In genomic region chr4:73789534-73789933, GRCm38 (mm10) we compare ENCODE assay signal across 18 mouse cellular contexts. TPM values are rescaled to one million over a fixed set of nuclear protein-coding genes. Genes with fewer than 3 reads are reported as not detected.
DNase-seq lines count a peak whose midpoint lies in the region; ATAC-seq and TF ChIP-seq lines count a peak whose summit lies in the region.
"Had no signal": no experiment of that assay in that cellular context is flagged by ENCODE, and none has a peak within 500 bp of the region (broad histone marks: within the 10 kb centered on the region; RNA-seq: fewer than 3 reads in every experiment).

No protein-coding gene starts in this region.

- H3K27ac ChIP-seq in heart, embryonic 11.5 days (ENCODE audit: low read depth, low read length), result no peak overlapping the region
- H3K27ac ChIP-seq in lung, postnatal 0 days (ENCODE audit: low read length), result no peak overlapping the region
- H3K27ac ChIP-seq: liver, embryonic 14.5 days had no signal

- no peak for ATAC-seq in heart, embryonic 11.5 days (replicated peaks; ENCODE audit: insufficient number of reproducible peaks, low FRiP score, low TSS enrichment)
- no peak for ATAC-seq in lung, postnatal 0 days
- ATAC-seq: inflammation-experienced regulatory T-cells, adult 6 months had no signal

- H3K27me3 ChIP-seq in heart, embryonic 11.5 days (ENCODE audit: control insufficient read depth, insufficient read depth, low read length), result peaks cover 11% of the 10 kb centered on the region
- H3K27me3 ChIP-seq in lung, postnatal 0 days (replicated peaks; ENCODE audit: insufficient read depth, low read length), result no peaks in the 10 kb centered on the region
- H3K27me3 ChIP-seq: CH12.LX had no signal

- peak; percentile 15 to 25 for DNase-seq in heart, adult 18-20 months
- DNase-seq in lung, adult 18-20 months, result peak; percentile 16 to 57
- DNase-seq in lung, postnatal 4 days, result no peak
- peak; percentile 21 for DNase-seq in brain, adult 2 months (ENCODE audit: low read depth, low spot score)
- DNase-seq in lung, postnatal 0 days (ENCODE audit: low spot score), result peak; percentile 44
- DNase-seq in left cerebral cortex, adult 9 months (ENCODE audit: low spot score in 2 of 2), result no peak
- no peak for DNase-seq in left cerebral cortex, adult 18-20 months (ENCODE audit: low spot score in 2 of 2)
- DNase-seq: adrenal gland, adult 2 months; cerebellum, adult 11 months; cerebellum, postnatal 14 days; layer of hippocampus, postnatal 36 days; right cerebral cortex, postnatal 14 days; thymus, adult 2 months had no signal

- no peak for TF ChIP-seq CTCF in lung, postnatal 0 days (IDR thresholded peaks at IDR 0.05)

- H3K4me3 ChIP-seq in heart, embryonic 11.5 days (ENCODE audit: low read depth, low read length), result no peak overlapping the region
- H3K4me3 ChIP-seq in lung, postnatal 0 days (ENCODE audit: low read depth, low read length), result no peak overlapping the region
- H3K4me3 ChIP-seq: megakaryocyte, embryonic 14.5 days had no signal

- no peak overlapping the region for H3K4me2 ChIP-seq in heart, embryonic 11.5 days
- peak overlapping the region; percentile 76; the same call in 1 of the 2 replicates for H3K4me2 ChIP-seq in lung, postnatal 0 days (replicated peaks; ENCODE audit: low read depth, low read length)

- no peaks in the 10 kb centered on the region; the same call in 1 of the 2 replicates for H3K4me1 ChIP-seq in heart, embryonic 11.5 days (ENCODE audit: control insufficient read depth, insufficient read depth, low read length)
- H3K4me1 ChIP-seq in lung, postnatal 0 days (ENCODE audit: insufficient read depth, low read depth, low read length), result no peaks in the 10 kb centered on the region

- no peak overlapping the region for H3K9ac ChIP-seq in heart, embryonic 11.5 days (ENCODE audit: low read depth, low read length)
- no peak overlapping the region for H3K9ac ChIP-seq in lung, postnatal 0 days (replicated peaks; ENCODE audit: low read depth)
- H3K9ac ChIP-seq: liver, embryonic 14.5 days had no signal

- no peaks in the 10 kb centered on the region for H3K36me3 ChIP-seq in heart, embryonic 11.5 days (ENCODE audit: control insufficient read depth, insufficient read depth, low read length)
- no peaks in the 10 kb centered on the region for H3K36me3 ChIP-seq in lung, postnatal 0 days (ENCODE audit: insufficient read depth, low read length)

- 42% methylated on average over 6 of the region's 6 CpGs for whole genome bisulfite sequencing in heart, embryonic 11.5 days (ENCODE audit: insufficient replicate concordance)
- 20% methylated on average over 6 of the region's 6 CpGs for whole genome bisulfite sequencing in lung, postnatal 0 days

- no peaks in the 10 kb centered on the region for H3K9me3 ChIP-seq in heart, embryonic 11.5 days (replicated peaks; ENCODE audit: control insufficient read depth, low read length)
- no peaks in the 10 kb centered on the region for H3K9me3 ChIP-seq in lung, postnatal 0 days (ENCODE audit: low read length)

- TF ChIP-seq EP300 in lung, postnatal 0 days (IDR thresholded peaks at IDR 0.05), result no peak

RNA-seq across cellular contexts. Expression of gene Rasef, which starts 1.3 kb away (rescaled TPM):
- total RNA-seq in heart, adult 18-20 months (2021), result 1 to 10 TPM in 1 of 2 experiments, under 1 TPM in 1; 0.74 to 1.2 TPM
- polyA plus RNA-seq in heart, embryonic 11.5 days (2014; fragmentation: Nextera tagmentation; extraction: Ambion mirVana), result 1.2 and 1.7 TPM in 2 replicates
- 3.4 and 4.1 TPM in 2 replicates for polyA plus RNA-seq in lung, postnatal 0 days (2015; fragmentation: Nextera tagmentation; extraction: Ambion mirVana)
- total RNA-seq in left cerebral cortex, adult 18-20 months (2021), result not detected
- total RNA-seq: adrenal gland, adult 2 months had no signal
- polyA plus RNA-seq: adrenal gland, adult 2 months; inflammation-experienced regulatory T-cells, adult 6 months; liver, embryonic 14.5 days had no signal

Comparison
In these comparisons a context has a peak if more than half of its experiments do, and no peak if none do; other contexts are left out.
1. DNase-seq: peak in heart, adult 18-20 months (2 of 2), lung, adult 18-20 months (2 of 2), brain, adult 2 months (single experiment) and lung, postnatal 0 days (single experiment); none in lung, postnatal 4 days (0 of 2), left cerebral cortex, adult 9 months (0 of 2) and left cerebral cortex, adult 18-20 months (0 of 2).